Mouse (Mus musculus) adrenal gland, postnatal 4 days (tissue): Measurements from ENCODE around the gene Slc30a4. TPM values are rescaled to one million over a fixed set of nuclear protein-coding genes. Genes with fewer than 3 reads are reported as not detected.

ENCODE experiments used
- DNase-seq, 2 experiments: peaks; one replicate each; pipeline ENCODE4 v3.0.0; 2021 to 2022; ENCODE audit warnings: low spot score in 2 of 2, mixed read lengths in 2 of 2
- total RNA-seq, 2 experiments: library from RNA; stranded (reverse); gene quantifications; 2 replicates each; pipeline ENCODE4 v1.2.3; 2021

Slc30a4 gene
- total RNA-seq, 2 experiments from 2014 or later = 33.2 to 34.4 TPM

DNA sequence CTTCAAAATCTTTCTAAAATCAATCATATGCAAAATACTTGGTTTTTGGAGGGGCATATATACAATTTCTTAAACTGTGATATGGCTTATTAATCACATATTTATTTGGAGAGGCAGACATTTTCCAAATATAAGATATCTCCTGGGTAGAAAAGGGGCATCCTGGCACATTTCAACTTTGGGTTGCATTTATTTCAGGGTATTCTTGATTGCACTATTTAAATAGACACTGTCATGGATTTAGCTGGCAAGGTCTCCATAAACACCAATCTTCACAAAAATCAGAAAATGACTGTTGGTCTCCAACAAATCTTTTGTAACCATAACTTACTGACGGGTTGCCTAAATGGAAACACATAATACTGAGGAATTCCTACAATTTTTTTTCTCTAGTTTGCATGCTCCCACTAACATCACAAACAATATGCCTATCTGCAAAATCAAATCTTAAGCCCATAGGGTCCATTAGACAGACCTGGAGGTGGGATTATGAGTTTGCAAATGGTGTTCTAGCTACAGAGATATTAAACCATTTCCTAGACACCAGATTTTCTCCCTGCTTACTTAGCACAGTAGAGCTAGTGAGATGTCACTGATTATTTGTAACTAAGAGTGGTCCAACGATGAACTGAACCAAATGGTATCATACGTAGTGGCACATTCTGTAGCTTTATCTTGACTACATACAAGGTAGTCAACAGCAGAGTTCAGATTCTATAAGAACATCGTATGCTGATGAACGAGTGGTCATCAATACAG is 20.9 kb downstream of the Slc30a4 start:
- DNase-seq = no peak

DNA sequence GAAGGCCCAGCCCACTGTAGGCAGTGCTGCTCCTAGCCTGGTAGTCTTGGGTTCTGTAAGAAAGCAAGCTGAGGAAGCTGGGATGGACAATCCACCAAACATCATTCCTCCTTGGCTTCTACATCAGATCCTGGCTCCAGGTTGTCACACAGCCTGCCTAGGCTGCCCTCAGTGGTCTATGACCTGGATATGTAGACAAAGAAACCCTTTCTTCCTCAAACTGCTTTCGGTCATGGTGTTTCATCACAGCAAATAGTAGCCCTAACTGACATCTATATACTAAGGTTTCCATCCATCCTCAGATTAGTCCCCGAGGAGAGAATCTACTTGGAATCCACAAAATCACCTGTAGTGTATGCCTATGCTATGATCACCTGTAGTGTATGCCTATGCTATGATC is 27.3 kb downstream of the Slc30a4 start:
- no peak for DNase-seq

GRCm38 (mm10) chr2:122672841-122673240 is 29.6 kb downstream of the Slc30a4 start:
- no peak for DNase-seq

DNA sequence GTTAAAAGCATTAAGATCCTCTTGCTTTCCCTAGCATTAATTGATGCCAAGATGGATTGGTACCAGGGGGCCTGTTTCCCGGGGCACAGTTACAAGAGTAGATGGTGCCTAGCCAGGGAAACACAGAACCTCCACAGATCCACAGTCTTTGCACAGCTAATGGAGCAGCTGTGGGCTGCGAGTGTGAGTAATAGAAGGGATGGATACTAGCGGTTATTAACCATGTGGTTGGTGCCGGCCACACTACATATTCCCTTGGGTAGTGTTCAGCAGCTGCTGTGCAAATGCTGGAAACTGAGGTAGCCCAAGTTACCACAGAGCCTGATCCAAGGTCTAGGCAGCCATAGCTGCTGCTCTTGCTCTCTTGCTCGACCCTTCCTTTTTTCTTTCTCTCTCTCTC is 30.7 kb downstream of the Slc30a4 start:
- no peak for DNase-seq

- no peak for DNase-seq
These were observed 34.6 kb downstream of the Slc30a4 start for GRCm38 (mm10) chr2:122667856-122668255.

GRCm38 (mm10) chr2:122665973-122666875 is 36.2 kb downstream of the Slc30a4 start:
- DNase-seq = no peak

DNA sequence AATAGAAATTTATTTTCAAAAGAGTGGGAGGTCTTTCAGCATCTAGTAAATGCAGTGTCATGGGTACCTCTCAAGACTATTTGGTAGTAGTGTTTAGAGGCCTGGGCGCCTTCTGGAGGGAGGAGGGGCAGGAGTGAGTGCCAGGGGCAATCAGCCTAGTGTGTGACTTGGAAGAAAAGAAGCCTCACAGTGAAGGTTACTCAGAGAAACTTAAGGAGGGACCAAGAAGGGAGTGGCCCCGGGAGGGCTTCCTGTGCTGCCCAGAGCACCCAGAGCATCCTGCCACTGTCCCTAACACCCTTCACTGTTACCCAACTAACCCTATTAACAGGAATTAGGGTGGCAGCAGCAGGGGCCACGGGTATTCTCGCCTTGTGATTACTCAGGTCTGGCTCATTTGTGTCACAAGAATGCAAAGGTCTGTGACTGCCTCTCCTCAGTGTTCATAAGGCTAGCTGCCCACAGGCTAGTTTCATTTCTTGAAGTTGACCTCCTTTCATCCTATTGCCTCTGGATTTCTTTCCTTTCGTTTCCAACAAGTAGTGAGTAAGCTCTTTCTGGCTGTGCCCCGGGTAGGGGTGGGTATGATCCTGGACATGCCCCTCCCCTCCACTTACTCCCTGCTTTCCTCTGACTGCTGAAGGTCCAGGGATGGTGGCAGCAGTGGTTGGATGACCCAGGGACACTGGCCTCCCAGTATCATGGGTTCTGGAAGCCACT is 37.0 kb downstream of the Slc30a4 start:
- no peak for DNase-seq

- DNase-seq = no peak
These were observed 42.6 kb downstream of the Slc30a4 start for GRCm38 (mm10) chr2:122659825-122660224.

GRCm38 (mm10) chr2:122657707-122658524 is 44.5 kb downstream of the Slc30a4 start:
- DNase-seq = no peak

- DNase-seq = no peak
These were observed 45.7 kb downstream of the Slc30a4 start for GRCm38 (mm10) chr2:122656767-122657166.

- no peak for DNase-seq
These were observed 46.4 kb downstream of the Slc30a4 start for GRCm38 (mm10) chr2:122656052-122656451.

DNA sequence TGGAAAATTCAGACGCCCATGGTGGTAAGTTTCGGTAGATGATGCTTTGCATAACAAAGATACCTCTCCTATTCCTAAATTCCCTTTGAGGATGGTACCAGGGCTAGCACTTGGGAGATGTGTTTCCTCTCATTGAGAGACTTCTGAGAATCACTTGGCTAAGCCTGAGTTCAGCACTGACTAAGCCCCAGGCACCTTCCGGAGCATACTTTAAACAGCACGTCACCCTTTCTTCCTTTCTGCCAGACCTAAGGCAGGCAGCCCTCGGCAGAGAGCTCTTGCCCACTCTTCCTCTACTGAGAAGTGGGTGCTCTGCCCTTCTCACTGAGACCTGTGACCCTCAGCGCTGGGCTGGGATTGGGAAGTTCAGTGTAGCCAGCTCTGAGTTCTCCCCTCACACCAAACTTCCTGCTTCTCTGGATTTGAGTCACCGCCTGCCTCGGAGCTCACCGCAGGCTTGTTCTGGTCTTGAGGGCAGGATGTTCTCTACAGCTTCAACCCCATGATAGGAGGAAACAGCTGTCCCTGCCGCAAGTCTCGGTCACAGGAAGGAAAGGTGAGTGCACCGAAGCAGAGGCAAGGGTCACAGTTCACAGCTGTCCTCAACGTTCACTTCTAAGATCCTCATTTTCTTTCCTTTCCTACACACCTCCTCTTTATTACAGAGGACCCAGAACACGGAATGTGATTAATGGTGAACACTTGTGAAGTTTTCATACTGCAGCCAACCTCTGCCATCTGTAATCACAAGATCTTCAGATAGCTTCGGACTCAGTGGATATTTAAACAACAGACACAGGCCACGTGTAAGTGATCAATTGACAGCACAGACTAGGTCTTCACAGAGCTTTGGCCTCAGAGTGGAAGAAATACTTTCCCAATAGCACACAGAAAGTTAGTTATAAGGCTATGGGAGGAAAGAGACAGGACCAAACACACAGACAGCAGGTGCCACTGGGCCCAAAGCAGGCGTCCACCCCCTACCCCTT is 50.1 kb downstream of the Slc30a4 start:
- DNase-seq = no peak

DNA sequence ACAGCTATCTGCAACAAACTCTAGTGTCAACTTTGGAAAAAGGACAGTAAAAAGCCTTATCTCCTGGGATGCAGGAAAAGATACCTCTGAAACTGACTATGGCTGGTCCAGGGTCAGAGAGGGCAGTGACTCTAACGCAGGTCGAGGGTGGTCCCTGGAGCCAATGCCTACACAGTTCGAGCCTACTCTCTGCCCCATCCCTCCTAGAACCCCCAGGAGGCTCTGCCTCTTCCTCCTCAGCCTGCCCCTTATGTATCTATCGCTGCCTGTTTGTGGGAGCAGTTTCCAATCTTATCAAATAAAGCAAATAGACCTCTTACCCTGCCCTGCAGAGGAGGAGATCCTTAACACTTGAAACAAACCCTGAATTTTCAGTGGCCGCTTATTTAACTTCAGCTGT is 63.8 kb downstream of the Slc30a4 start:
- DNase-seq = no peak

DNA sequence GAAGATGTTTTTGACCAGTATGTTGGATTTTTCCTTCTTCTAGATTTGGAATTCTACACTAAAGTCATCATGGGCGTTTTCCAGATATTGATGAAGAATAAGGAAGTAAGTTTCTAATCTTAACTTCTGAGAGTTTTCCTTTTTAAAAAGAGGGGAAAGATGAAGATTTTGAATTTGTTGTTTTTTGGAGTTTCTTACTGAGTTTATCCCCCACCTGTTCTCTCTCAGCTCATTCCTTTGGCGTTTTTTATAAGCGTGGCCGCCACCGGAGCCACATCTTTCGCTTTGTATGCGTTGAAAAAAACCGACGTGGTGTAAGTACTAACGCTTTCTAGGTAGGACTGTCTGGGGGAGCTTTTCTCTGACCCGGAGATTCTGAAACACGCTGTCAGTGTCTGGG is 64.4 kb downstream of the Slc30a4 start:
- no peak for DNase-seq

DNA sequence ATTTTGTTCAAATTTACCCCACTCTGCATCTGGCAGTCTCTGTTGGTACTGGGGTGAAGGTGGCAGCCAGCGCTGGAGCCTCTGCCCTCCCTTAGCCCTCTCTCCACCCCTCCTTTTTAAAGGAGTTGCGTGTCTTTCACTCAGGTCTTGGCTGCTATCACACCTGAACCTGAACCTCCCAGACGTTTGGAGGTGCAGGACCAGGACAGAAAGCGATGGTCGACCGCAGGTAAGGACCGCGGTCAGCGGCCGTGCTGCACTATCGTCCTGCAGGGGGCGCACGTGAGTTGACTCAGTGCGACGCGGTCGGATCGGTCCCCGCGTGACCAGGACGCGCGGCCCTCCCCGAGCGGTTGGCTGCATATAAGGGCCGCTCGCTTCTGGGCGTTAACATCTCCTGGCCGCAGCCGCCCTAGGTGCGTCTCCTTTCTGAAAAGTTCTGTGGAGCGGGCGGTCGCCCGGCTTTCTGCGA is 64.9 kb downstream of the Slc30a4 start:
- peak; percentile 55 to 58 for DNase-seq

- DNase-seq = no peak
These were observed 65.8 kb downstream of the Slc30a4 start, which contains the start of gene AA467197 for GRCm38 (mm10) chr2:122636686-122637085. AA467197 (plus strand) TSS chr2:122636986.
